Mouse (Mus musculus): ENCODE measurements around the gene Kat8.
"Not testable (repeated sequence)": the region's sequence is repeated elsewhere in the genome, so short reads cannot be mapped to it uniquely, and the experiment has no call there.

GRCm38 (mm10) chr7:127895891-127896290, 16.4 kb upstream of the Kat8 start:
- TF ChIP-seq POLR2A (IDR thresholded peaks at IDR 0.05; ENCODE audit: low read depth, low read length); CTCF (IDR thresholded peaks at IDR 0.05; ENCODE audit: extremely low read depth, insufficient read depth, insufficient read length, insufficient replicate concordance): not testable (repeated sequence)
